Mouse (Mus musculus) urinary bladder, postnatal 36 days (tissue): ENCODE measurements around the gene Pde10a.

ENCODE experiments used
- DNase-seq, 2 experiments: peaks; one replicate each; pipeline ENCODE4 v3.0.0; 2022; ENCODE audit warnings: low spot score in 2 of 2, mixed read lengths in 1 of 2

Pde10a gene

DNA sequence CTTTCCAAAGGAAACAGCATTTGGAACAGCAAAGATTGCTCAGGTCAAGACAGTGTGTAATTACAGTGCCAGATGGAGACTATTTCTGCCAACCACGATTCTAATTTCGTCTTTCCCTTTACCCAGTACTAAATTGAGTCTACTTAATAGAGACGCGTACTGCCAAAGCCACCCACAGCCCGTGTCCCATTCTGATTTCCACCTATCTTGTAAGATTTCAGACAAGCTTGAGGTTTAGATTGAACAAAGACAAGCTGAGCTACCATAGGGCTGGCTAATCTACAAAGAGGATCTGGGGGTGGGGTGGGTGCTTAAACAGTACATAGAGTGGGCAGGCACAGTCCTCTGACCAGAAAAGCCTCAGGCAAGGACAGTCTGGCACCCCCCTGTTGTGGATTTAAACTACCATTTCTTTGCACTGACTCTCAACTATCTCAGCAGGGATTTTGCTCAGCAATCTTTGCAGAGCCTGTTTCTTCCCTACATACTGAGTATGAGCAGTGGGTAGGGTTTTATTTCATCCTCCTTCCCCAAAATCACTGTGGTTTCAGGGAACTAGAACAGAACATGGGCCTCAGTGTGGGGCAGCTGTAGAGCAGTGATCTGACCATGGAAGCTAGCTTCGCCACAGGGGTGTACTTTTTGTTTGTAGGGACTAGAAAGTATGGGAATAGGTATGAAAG lies 507.3 kb downstream of the Pde10a start:
- DNase-seq = no peak

DNA sequence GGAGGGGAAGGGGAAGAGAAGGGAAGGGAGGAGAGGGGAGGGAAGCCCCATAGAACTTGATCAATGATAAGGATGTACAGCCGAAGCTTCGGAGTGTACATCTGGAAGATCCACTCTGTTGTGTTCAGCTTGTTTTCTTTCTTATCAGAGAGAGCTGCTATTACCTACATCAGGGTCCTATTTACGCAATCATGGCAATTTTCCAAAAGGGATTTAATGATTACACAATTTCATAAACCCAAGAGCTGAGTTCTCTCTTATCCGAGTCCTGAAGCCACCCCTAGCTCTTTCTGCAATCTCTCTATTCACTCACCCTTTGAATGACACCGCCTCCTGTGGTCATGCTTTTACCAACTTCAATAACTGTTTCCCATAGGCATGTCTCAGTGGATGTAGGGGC lies 508.3 kb downstream of the Pde10a start:
- no peak for DNase-seq

DNA sequence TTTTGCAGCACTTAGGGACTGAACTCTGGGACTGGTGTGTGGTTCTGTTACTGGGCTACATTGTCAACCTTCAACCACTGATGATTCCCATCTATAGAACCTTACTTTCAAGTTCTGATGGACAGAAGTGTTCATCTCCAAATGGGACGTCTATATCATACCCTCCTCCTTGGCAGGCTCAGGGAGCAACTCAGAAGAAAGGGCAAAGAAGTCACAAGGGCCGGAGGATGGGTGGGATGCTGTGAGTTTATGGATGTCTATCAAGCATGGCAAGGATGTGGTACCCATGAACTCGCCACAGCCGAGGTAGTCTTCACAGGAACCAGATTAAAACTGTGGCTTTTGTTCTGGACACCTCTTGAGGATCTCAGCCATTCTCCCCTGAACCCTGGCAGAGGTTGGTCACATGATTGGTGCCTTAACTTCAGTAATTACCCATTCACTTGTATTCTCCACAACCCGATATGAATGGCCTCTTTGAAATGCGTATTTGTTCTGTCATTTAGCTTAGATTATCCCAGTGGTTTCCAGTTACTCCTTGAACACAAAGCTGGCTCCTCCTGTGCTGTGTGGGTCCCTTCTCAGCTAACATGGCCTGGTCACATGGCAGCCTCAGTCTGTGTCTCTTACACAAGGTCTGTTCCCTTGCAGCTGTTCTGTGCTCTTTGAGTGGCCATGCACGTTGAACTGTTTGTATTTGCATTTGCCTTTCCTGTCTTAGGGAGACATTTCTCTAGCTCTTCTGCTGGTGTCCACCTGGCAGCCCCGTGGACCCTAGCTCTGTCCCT lies 510.6 kb downstream of the Pde10a start:
- DNase-seq = no peak
